Mouse (Mus musculus) midbrain, embryonic 12.5 days (tissue): Measurements from ENCODE around the gene P3h3. TPM values are rescaled to one million over a fixed set of nuclear protein-coding genes. Genes with fewer than 3 reads are reported as not detected.

Experiments
- ATAC-seq: fragments of 200-750 bp; cut with Nextera tagmentation; 2 replicates; pipeline ENCODE4 v1.8.0; 2017; ENCODE audit warnings: low read depth, moderate TSS enrichment, moderate library complexity; ENCODE audit not compliant: low FRiP score
- H3K27ac ChIP-seq: fragments of 300-500 bp; sonication (generic); replicated peaks from 2 replicates; pipeline ENCODE4 v1.5.1; 2016; ENCODE audit warnings: mild to moderate bottlenecking
- H3K27me3 ChIP-seq: fragments of 300-500 bp; sonication (generic); 2 replicates; pipeline ENCODE4 v1.6.1; 2016; ENCODE audit warnings: mild to moderate bottlenecking
- H3K36me3 ChIP-seq: fragments of 300-500 bp; sonication (generic); 2 replicates; pipeline ENCODE4 v1.6.1; 2016
- H3K4me1 ChIP-seq: fragments of 300-500 bp; sonication (generic); 2 replicates; pipeline ENCODE4 v1.6.1; 2016
- H3K4me2 ChIP-seq: fragments of 300-500 bp; sonication (generic); replicated peaks from 2 replicates; pipeline ENCODE4 v1.6.1; 2016; ENCODE audit warnings: mild to moderate bottlenecking, moderate library complexity
- H3K4me3 ChIP-seq: fragments of 300-500 bp; sonication (generic); 2 replicates; pipeline ENCODE4 v1.5.1; 2016; ENCODE audit warnings: mild to moderate bottlenecking
- H3K9ac ChIP-seq: fragments of 300-500 bp; sonication (generic); replicated peaks from 2 replicates; pipeline ENCODE4 v1.6.1; 2016; ENCODE audit warnings: mild to moderate bottlenecking, moderate library complexity
- H3K9me3 ChIP-seq: fragments of 300-500 bp; sonication (generic); 2 replicates; pipeline ENCODE4 v1.6.1; 2016; ENCODE audit warnings: mild to moderate bottlenecking
- WGBS: fragments of 180-500 bp; shearing (Covaris S2); methylation state at CpG from one replicate; pipeline ENCODE4 v1.1.7; 2016; 5-methylcytosine and 5-hydroxymethylcytosine counted together
- polyA plus RNA-seq: library from polyadenylated mRNA; unstranded; fragments of >200 nt; fragmentation: Nextera tagmentation; extraction: Ambion mirVana; gene quantifications from 2 replicates; pipeline ENCODE4 v1.2.1, GENCODE M21; 2016

P3h3 gene
- polyA plus RNA-seq, 1 experiment from 2014 or later, result 21.4 TPM

DNA sequence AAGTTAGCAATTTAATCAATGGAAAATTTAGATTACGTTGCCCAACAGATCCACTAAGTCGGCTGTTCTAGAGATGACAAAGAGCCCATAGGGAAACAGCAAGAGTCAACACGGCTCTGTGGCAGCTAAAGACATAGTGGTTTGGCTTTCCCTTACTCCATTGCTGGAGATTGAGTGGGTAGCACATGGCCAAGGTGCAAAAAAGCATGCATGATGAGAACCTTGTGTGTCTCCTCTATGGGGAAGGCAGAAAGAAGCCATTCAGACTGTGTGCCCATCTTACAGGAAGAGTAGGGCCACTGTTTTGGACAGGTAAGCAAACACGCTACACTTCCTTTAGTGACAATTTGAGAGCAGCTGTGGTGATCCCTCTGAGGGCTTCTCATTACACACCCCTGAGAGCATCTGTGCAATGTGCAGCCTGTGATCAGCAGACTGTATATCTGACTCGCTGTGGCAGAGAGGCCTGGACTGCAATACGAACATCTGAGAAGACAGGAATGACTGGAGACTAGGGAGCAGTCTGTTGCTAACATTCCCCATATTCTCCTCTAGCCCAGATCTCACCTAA lies 31.1 kb upstream of the P3h3 start:
- no peak overlapping the region for H3K4me2 ChIP-seq
- H3K9ac ChIP-seq, result no peak overlapping the region
- H3K36me3 ChIP-seq, result no peaks in the 10 kb centered on the region
- H3K27me3 ChIP-seq, result no peaks in the 10 kb centered on the region
- ATAC-seq, result no peak
- H3K27ac ChIP-seq, result no peak overlapping the region
- no peaks in the 10 kb centered on the region for H3K4me1 ChIP-seq
- 88% methylated on average over 6 of the region's 6 CpGs for WGBS
- H3K9me3 ChIP-seq, result no peaks in the 10 kb centered on the region
- H3K4me3 ChIP-seq, result no peak overlapping the region

DNA sequence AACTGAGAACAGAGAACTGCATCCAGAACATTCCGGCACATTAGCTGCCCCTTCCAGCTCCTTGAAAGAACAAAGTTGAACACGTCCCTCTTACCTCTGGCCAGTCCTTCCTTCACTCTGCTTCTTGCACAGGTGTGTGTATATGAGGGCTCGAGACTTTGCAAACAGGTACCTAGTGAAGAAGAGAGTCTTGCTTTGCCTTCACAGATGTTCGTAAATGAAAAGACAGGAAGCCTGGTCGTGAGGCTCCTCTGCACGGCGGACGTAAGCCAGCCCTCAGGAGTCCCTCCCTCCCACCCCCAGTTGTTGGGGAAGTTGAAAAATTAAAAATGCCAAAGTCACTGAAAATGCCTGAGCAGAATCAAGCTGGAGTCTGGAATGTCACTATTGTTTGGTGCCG lies 30.4 kb upstream of the P3h3 start, which contains the start of gene Cd4:
TSS of gene Cd4 (minus strand) at position 236 of the 400 bp plus-strand sequence.
- Histone ChIP-seq H3K4me2 (no peak within 1 kb of the TSS), H3K4me1 (no peaks in the 10 kb centered on the region), H3K27me3 (no peaks in the 10 kb centered on the region), H3K9me3 (no peaks in the 10 kb centered on the region), H3K9ac (no peak within 1 kb of the TSS), H3K4me3 (no peak within 1 kb of the TSS), H3K27ac (no peak within 1 kb of the TSS), H3K36me3 (no peaks in the 10 kb centered on the region)
- ATAC-seq, result no peak
- 92% methylated on average over 9 of the region's 9 CpGs for WGBS

GRCm38 (mm10) chr6:124885956-124886381 lies 28.4 kb upstream of the P3h3 start:
- 98% methylated on average over 8 of the region's 8 CpGs for WGBS
- no peaks in the 10 kb centered on the region for H3K36me3 ChIP-seq
- ATAC-seq, result no peak

DNA sequence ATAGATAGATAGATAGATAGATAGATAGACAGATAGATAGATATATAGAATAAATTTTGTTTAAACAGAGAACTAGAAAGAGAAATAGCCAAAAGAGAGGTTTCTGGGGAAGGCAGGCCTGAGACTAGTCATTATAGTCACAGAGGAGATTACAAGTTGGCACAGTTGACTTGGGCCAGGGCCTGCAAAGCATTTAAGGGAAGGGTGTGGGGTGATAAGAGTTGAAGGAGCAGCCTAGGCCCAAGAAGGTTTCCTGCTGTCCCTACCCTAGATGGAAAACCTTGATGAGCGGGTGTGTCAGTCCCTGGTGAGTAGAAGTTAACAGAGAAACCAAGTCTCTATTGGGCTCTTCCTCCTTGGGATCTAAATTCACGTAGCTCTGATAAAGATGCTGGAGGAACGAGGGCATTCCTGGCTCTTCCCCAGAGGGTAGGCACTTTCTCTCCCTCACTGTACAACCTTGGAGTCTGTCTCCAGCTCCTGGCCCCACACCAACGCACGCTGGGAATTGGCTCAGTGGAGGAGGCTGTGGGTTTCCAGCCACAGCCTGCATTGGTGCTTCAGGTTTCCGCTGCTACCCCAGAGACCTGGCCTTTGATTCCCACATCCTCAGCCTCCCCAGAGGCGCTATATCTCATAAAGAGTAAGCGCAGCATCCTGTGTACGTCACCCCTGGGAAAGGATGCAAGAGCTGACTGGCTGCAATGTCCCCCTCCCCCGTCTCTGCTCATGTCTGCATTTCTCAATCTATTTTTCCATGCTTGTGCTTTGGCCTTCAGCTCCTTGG lies 27.4 kb upstream of the P3h3 start:
- ATAC-seq, result no peak
- H3K27ac ChIP-seq, result no peak overlapping the region
- H3K9me3 ChIP-seq, result no peaks in the 10 kb centered on the region
- H3K27me3 ChIP-seq, result no peaks in the 10 kb centered on the region
- no peak overlapping the region for H3K4me2 ChIP-seq
- H3K4me3 ChIP-seq, result no peak overlapping the region
- H3K36me3 ChIP-seq, result no peaks in the 10 kb centered on the region
- H3K9ac ChIP-seq, result no peak overlapping the region
- no peaks in the 10 kb centered on the region for H3K4me1 ChIP-seq
- WGBS, result 89% methylated on average over 10 of the region's 10 CpGs

More at GRCm38 (mm10) chr6:124885956-124886381, 28.4 kb upstream of the P3h3 start:
- H3K4me1 ChIP-seq, result no peaks in the 10 kb centered on the region
- H3K9ac ChIP-seq, result no peak overlapping the region
- H3K4me3 ChIP-seq, result no peak overlapping the region
- H3K4me2 ChIP-seq, result no peak overlapping the region
- H3K27ac ChIP-seq, result no peak overlapping the region
- H3K9me3 ChIP-seq, result no peaks in the 10 kb centered on the region
- no peaks in the 10 kb centered on the region for H3K27me3 ChIP-seq

DNA sequence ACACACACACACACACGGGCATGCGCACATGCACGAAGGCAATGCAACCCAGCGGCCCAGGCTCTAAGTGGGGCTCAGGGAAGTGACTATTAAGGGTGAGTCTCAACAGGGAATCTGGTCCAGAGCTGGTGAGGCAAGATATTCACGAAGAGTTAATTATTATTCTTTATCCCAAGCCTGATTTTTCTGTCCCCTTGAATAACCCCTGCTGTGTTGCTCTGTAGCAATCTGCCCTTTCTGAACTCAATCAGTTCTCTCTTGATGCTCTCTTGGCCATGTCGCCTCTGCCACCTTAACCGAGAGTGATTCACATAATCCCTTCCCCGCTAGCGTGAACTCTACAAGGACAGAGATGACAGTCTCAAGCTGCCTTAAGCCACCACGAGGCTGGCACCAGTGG lies 25.8 kb upstream of the P3h3 start:
- Histone ChIP-seq H3K4me3 (no peak overlapping the region), H3K9me3 (no peaks in the 10 kb centered on the region)

GRCm38 (mm10) chr6:124881821-124882220 lies 24.3 kb upstream of the P3h3 start:
- 91% methylated on average over 9 of the region's 9 CpGs for WGBS
- H3K36me3 ChIP-seq, result no peaks in the 10 kb centered on the region
- H3K4me1 ChIP-seq, result no peaks in the 10 kb centered on the region
- H3K9me3 ChIP-seq, result no peaks in the 10 kb centered on the region
- H3K4me2 ChIP-seq, result no peak overlapping the region
- ATAC-seq, result no peak
- no peak overlapping the region for H3K9ac ChIP-seq
- H3K27me3 ChIP-seq, result no peaks in the 10 kb centered on the region
- no peak overlapping the region for H3K27ac ChIP-seq
- H3K4me3 ChIP-seq, result no peak overlapping the region

More for the DNA sequence above, 25.8 kb upstream of the P3h3 start:
- 65% methylated on average over 10 of the region's 10 CpGs for WGBS
- no peaks in the 10 kb centered on the region for H3K4me1 ChIP-seq
- no peak overlapping the region for H3K9ac ChIP-seq
- no peaks in the 10 kb centered on the region for H3K36me3 ChIP-seq
- no peak overlapping the region for H3K4me2 ChIP-seq
- H3K27ac ChIP-seq, result no peak overlapping the region
- no peaks in the 10 kb centered on the region for H3K27me3 ChIP-seq
- no peak for ATAC-seq

DNA sequence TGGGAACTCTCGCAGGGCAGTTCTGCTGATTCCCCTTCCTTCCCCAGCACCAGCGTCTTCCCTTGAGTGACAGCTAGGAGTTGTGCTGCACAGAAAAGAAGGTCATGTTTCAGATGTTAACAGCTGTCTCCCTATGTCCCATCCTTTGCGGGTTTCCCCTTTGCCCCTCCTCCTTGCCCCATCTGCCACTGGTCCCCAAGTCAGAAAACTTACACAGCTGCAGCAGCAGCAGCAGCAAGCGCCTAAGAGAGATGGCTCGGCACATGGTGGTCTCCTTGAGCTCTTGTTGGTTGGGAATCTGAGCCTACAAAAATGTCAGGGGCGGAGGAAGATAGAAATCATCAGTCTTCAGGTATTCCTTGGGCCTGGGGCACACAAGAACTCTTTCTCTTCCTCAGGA lies 21.8 kb upstream of the P3h3 start:
- Histone ChIP-seq H3K36me3 (no peaks in the 10 kb centered on the region), H3K27ac (no peak overlapping the region), H3K4me2 (no peak overlapping the region), H3K9ac (no peak overlapping the region), H3K9me3 (no peaks in the 10 kb centered on the region), H3K4me1 (no peaks in the 10 kb centered on the region), H3K4me3 (no peak overlapping the region), H3K27me3 (no peaks in the 10 kb centered on the region)
- WGBS, result 64% methylated on average over 6 of the region's 6 CpGs
- no peak for ATAC-seq

DNA sequence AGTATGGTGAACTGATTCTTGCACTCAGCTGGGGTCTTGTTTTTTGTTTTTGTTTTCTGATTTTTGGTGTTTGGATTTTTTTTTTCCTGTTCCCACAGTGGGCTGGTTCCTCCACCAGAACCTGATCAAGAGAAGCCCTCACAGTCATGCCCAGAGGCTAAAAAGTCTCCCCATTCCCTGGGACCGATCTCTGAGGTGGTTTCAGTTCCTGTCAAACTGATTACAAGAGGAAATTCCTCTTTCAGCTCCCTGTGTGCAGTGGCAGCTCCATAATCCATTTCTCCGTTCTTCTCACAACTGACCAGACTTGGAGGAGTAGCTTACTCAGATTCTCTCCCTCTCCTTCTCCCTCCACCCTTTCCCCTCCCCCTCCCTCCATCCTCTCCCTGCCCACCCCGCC lies 16.8 kb upstream of the P3h3 start:
- Histone ChIP-seq H3K4me3 (no peak overlapping the region), H3K27ac (no peak overlapping the region), H3K9me3 (no peaks in the 10 kb centered on the region), H3K9ac (no peak overlapping the region), H3K4me1 (no peaks in the 10 kb centered on the region), H3K36me3 (no peaks in the 10 kb centered on the region), H3K4me2 (no peak overlapping the region), H3K27me3 (no peaks in the 10 kb centered on the region)
- no peak for ATAC-seq
- WGBS, result 63% methylated on average over 2 of the region's 3 CpGs

DNA sequence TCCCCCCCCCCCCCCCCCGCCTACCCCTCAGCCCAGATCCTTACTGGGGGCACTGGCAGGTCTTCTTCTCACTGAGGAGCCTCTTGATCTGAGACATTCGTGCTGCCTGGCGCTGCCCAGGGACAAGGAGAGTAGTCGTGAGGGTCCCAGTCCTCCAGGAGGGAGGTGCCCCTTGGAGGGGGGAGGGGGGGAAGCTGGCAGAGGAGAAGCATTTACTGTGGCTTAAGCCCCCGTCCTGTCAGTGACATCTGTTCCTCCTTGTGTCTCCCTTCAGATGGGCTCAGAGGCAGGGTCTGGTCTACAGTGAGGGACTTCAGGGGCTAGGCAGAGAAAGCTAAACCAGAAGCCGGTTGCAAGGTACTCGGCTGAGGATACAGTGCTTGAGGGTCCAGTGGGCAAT lies 9.0 kb upstream of the P3h3 start:
- Histone ChIP-seq H3K27ac (no peak overlapping the region), H3K4me1 (peaks cover 33% of the 10 kb centered on the region), H3K9me3 (no peaks in the 10 kb centered on the region), H3K9ac (no peak overlapping the region; the same call in 1 of the 2 replicates), H3K4me2 (no peak overlapping the region), H3K36me3 (no peaks in the 10 kb centered on the region), H3K4me3 (no peak overlapping the region), H3K27me3 (peaks cover 10% of the 10 kb centered on the region)
- ATAC-seq, result no peak
- 51% methylated on average over 6 of the region's 7 CpGs for WGBS

DNA sequence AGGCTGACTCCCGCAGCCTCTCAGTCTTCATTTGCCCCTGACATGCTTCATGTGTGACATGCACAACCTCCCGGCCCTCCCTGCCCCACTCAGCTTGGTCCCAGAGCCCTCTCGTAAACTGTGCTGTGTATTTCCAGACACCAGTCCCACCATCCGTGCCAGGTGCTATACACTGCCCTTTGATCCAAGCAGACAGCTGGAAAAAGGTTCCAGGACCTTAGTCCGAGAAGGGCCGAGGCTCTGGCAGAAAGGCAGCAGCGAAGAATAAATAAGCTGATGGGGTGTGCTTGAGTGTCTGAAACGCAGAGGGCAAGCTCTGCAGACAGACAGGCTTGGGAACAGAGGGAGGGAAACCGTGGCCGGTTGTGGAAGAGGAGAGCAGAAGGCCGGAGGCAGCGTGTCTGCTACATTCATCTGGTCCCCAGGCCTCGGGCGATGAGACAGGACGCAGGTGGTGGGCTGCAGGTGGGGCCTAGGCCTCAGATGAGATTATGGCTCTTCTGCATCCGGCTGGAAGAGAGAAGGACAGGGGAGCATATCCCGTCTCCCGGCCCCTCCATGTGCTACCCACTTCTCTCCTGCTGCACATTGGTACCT lies 8.3 kb upstream of the P3h3 start:
- Histone ChIP-seq H3K4me3 (no peak overlapping the region), H3K27me3 (peaks cover 14% of the 10 kb centered on the region), H3K27ac (no peak overlapping the region; the same call in 1 of the 2 replicates), H3K9me3 (no peaks in the 10 kb centered on the region), H3K36me3 (no peaks in the 10 kb centered on the region), H3K4me1 (peaks cover 40% of the 10 kb centered on the region), H3K4me2 (no peak overlapping the region), H3K9ac (no peak overlapping the region; the same call in 1 of the 2 replicates)
- WGBS, result 63% methylated on average over 18 of the region's 18 CpGs
- ATAC-seq, result no peak

GRCm38 (mm10) chr6:124863658-124864298 lies 6.2 kb upstream of the P3h3 start, which contains the start of gene Gpr162:
Gene Gpr162, minus strand, starts transcription at chr6:124863983.
- WGBS, result under 1% methylated on average over 40 of the region's 43 CpGs
- peaks cover 53% of the 10 kb centered on the region for H3K4me1 ChIP-seq
- peak within 1 kb of the TSS; percentile 72 for H3K4me2 ChIP-seq
- ATAC-seq, result peak; percentile 74
- H3K27me3 ChIP-seq, result peaks cover 22% of the 10 kb centered on the region
- no peaks in the 10 kb centered on the region for H3K9me3 ChIP-seq
- no peaks in the 10 kb centered on the region for H3K36me3 ChIP-seq
- peak within 1 kb of the TSS; percentile 91 for H3K27ac ChIP-seq
- peak within 1 kb of the TSS; percentile 64 for H3K4me3 ChIP-seq
- peak within 1 kb of the TSS; percentile 88 for H3K9ac ChIP-seq
